Mouse (Mus musculus) kidney, adult 2 months (tissue): ENCODE measurements around the gene Pcca.

Source experiments
- CTCF ChIP-seq: fragments of 200-500 bp; conservative IDR thresholded peaks from 2 replicates; pipeline ENCODE4 v1.5.1; 2011; ENCODE audit warnings: low read depth, mild to moderate bottlenecking, control low read depth, low read length, moderate library complexity, mixed read lengths; ENCODE audit not compliant: insufficient read depth, insufficient read length
- POLR2A ChIP-seq: fragments of 200-500 bp; IDR thresholded peaks from one replicate; pipeline ENCODE4 v1.6.1; 2011; ENCODE audit warnings: low read depth, low read length, control low read depth

- TF ChIP-seq POLR2A = no peak
- TF ChIP-seq CTCF = no peak
Observed at GRCm38 (mm10) chr14:122898550-122898949, 364.4 kb downstream of the Pcca start.
